Mouse (Mus musculus) spleen, adult 2 months (tissue): ENCODE results near the gene Csrp1.

Experiments
- CTCF ChIP-seq: fragments of 200-500 bp; IDR thresholded peaks from 2 replicates; pipeline ENCODE4 v1.5.1; 2011; ENCODE audit warnings: mild to moderate bottlenecking, inconsistent platforms; ENCODE audit not compliant: insufficient read depth, insufficient read length, insufficient replicate concordance; ENCODE audit errors: extremely low read depth
- POLR2A ChIP-seq: fragments of 200-500 bp; IDR thresholded peaks from 2 replicates; pipeline ENCODE4 v1.6.1; 2011; ENCODE audit warnings: low read depth, low read length, inconsistent platforms

GRCm38 (mm10) chr1:135766592-135767306 lies 46.9 kb downstream of the Csrp1 start:
- TF ChIP-seq POLR2A: no peak
- no peak for TF ChIP-seq CTCF
